Mouse (Mus musculus): ENCODE measurements around the gene Zbtb41. TPM values are rescaled to one million over a fixed set of nuclear protein-coding genes. Genes with fewer than 3 reads are reported as not detected.

Zbtb41 gene
- 8.9 and 12.1 TPM in 2 replicates for polyA plus RNA-seq (2014; fragmentation: Nextera tagmentation; extraction: Ambion mirVana)

DNA sequence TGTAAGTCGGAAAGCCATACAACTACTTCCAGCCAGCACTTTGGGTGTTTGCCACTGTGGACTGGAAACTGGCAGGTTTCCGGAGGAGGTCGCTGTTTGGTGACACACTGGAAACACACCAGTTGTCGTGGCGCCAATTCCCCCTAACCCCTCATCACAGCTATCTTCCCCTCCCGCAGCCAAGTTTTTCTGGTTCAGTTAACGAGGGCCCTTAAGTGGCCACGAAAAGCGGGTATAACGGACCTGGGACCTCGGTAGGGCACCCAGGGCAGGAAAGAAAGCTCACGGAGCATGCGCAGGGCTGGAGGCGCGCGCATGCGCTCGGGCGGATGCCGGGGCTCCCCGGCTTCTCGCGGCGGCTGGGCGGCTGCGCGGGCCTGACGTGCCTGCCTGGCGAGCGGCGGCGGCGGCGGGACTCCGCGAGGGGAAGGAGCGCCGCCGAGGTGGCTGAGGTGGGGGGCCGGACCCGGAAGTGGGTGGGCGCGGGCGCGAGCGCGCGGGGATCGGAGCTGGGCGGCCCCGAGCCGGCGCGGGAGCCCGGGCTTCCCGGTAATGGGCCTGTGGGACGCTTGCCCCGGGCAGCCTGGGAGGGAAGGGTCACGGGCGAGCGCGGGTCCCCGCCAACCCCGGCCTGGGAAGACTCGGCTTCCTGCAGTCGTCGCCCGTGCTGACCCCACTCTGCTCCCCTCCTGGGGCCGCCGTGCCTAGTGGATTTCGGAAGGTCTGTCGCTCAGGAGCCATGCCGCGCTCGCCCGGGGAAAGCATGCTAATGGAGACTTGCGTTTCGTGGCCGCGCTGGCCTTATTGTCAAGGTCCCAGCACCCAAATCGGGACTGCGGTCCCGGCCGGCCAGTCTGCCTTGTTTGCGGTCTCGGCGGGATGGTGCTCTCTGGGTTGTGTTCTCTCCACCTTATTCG is at the start of gene Zbtb41:
Gene Zbtb41, plus strand, starts transcription at position 414 of the 917 bp plus-strand sequence.
- peak within 1 kb of the TSS; percentile 89 for H3K4me3 ChIP-seq (ENCODE audit: low read depth, low read length)
- H3K27me3 ChIP-seq (ENCODE audit: control insufficient read depth, insufficient read depth, low read length), result no peaks in the 10 kb centered on the region
- peak within 1 kb of the TSS; percentile 89 for H3K4me2 ChIP-seq
- H3K36me3 ChIP-seq (ENCODE audit: control insufficient read depth, insufficient read depth, low read length), result no peaks in the 10 kb centered on the region; the same call in 1 of the 2 replicates
- H3K4me1 ChIP-seq (ENCODE audit: control insufficient read depth, insufficient read depth, low read length), result peaks cover 23% of the 10 kb centered on the region
- no peaks in the 10 kb centered on the region for H3K9me3 ChIP-seq (replicated peaks; ENCODE audit: control insufficient read depth, low read length)
- WGBS (ENCODE audit: insufficient replicate concordance), result under 1% methylated on average over 82 of the region's 88 CpGs
- H3K9ac ChIP-seq (ENCODE audit: low read depth, low read length), result peak within 1 kb of the TSS; percentile 96
- peak; percentile 96 for ATAC-seq (replicated peaks; ENCODE audit: insufficient number of reproducible peaks, low FRiP score, low TSS enrichment)
- H3K27ac ChIP-seq (ENCODE audit: low read depth, low read length), result peak within 1 kb of the TSS; percentile 93

DNA sequence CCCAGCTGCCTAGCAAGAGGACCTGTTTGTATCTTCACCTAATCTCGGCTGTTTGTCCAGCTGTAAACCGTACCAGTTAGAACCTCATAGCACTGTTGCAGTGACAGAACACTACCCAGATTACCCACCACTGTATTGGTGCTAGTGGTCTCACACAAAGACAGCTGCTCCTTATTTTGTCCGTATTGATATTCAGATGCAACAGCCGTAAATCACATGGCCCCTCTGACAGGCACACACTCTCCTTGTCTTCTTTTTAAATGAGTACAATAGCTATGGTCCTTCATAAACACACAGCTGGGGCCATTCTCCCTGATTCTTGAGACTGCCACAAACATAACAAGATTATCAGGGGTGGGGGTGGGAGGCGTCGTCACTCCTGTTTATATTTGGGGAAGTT is 46.2 kb upstream of the Zbtb41 start:
- Histone ChIP-seq H3K27me3 (ENCODE audit: control insufficient read depth, insufficient read depth, low read length) (no peaks in the 10 kb centered on the region), H3K27ac (ENCODE audit: low read depth, low read length) (no peak overlapping the region), H3K4me2 (no peak overlapping the region), H3K4me1 (ENCODE audit: control insufficient read depth, insufficient read depth, low read length) (peaks cover 3% of the 10 kb centered on the region), H3K4me3 (ENCODE audit: low read depth, low read length) (no peak overlapping the region), H3K36me3 (ENCODE audit: control insufficient read depth, insufficient read depth, low read length) (no peaks in the 10 kb centered on the region), H3K9ac (ENCODE audit: low read depth, low read length) (no peak overlapping the region), H3K9me3 (replicated peaks; ENCODE audit: control insufficient read depth, low read length) (no peaks in the 10 kb centered on the region)
- WGBS (ENCODE audit: insufficient replicate concordance), result 47% methylated on average over 6 of the region's 6 CpGs
- ATAC-seq (replicated peaks; ENCODE audit: insufficient number of reproducible peaks, low FRiP score, low TSS enrichment), result no peak

- Histone ChIP-seq H3K9ac (ENCODE audit: low read depth, low read length) (0 out of 2 replicates have a peak within 1 kb of the TSS, but pooled peaks have one; percentile 22), H3K4me2 (peak within 1 kb of the TSS; percentile 48), H3K27me3 (ENCODE audit: control insufficient read depth, insufficient read depth, low read length) (no peaks in the 10 kb centered on the region), H3K9me3 (replicated peaks; ENCODE audit: control insufficient read depth, low read length) (no peaks in the 10 kb centered on the region), H3K4me3 (ENCODE audit: low read depth, low read length) (no peak within 1 kb of the TSS), H3K27ac (ENCODE audit: low read depth, low read length) (no peak within 1 kb of the TSS), H3K36me3 (ENCODE audit: control insufficient read depth, insufficient read depth, low read length) (no peaks in the 10 kb centered on the region), H3K4me1 (ENCODE audit: control insufficient read depth, insufficient read depth, low read length) (peaks cover 3% of the 10 kb centered on the region)
- 13% methylated on average over 5 of the region's 5 CpGs for WGBS (ENCODE audit: insufficient replicate concordance)
- ATAC-seq (replicated peaks; ENCODE audit: insufficient number of reproducible peaks, low FRiP score, low TSS enrichment), result no peak
Observed at GRCm38 (mm10) chr1:139376638-139377286, 45.3 kb upstream of the Zbtb41 start, which contains the start of gene Crb1. Gene Crb1, minus strand, starts transcription at chr1:139377100.

DNA sequence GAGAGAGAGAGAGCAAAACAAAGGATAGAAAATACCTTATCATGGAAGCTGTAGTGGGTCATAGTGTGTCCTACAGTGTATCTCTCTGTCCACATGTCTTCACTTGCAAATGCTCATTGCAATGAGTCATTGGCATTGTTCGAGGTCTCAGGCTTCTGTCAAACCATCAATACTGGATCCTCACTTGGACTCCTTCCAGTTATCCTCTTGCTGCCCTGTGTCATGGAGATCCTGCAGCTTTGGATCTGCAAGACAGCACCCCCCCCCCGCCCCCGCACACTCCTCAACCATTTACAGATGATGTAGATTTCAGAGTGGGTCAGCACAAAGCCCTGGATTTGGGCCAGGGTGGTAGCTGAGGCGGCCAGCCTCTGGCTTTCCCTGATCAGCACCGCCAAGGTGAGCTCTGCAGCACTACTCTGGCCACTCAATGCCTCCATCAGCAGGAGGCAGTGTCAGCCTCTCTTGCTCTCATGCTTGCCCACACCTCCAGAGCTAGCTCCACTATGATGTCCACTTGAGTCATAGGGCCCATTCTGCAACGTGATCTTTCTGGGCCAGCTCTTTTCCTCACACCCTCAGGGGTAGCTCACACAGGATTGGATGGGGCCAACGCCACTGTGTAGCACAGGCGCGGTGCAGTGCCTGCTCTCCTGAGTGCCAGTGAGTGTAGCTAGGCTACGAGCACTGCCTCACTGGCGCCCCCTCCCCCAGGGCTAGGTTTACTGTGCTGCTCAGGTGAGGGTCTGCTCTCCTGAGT is 43.0 kb upstream of the Zbtb41 start:
- no peaks in the 10 kb centered on the region for H3K9me3 ChIP-seq (replicated peaks; ENCODE audit: control insufficient read depth, low read length)
- H3K27ac ChIP-seq (ENCODE audit: low read depth, low read length), result peak overlapping the region; percentile 29; the same call in 1 of the 2 replicates
- H3K4me1 ChIP-seq (ENCODE audit: control insufficient read depth, insufficient read depth, low read length), result peaks cover 3% of the 10 kb centered on the region
- no peaks in the 10 kb centered on the region for H3K27me3 ChIP-seq (ENCODE audit: control insufficient read depth, insufficient read depth, low read length)
- H3K4me2 ChIP-seq, result peak overlapping the region; percentile 46
- ATAC-seq (replicated peaks; ENCODE audit: insufficient number of reproducible peaks, low FRiP score, low TSS enrichment), result peak; percentile 78
- H3K9ac ChIP-seq (ENCODE audit: low read depth, low read length), result no peak overlapping the region
- no peak overlapping the region for H3K4me3 ChIP-seq (ENCODE audit: low read depth, low read length)
- H3K36me3 ChIP-seq (ENCODE audit: control insufficient read depth, insufficient read depth, low read length), result no peaks in the 10 kb centered on the region
- 18% methylated on average over 11 of the region's 11 CpGs for whole genome bisulfite sequencing (ENCODE audit: insufficient replicate concordance)

DNA sequence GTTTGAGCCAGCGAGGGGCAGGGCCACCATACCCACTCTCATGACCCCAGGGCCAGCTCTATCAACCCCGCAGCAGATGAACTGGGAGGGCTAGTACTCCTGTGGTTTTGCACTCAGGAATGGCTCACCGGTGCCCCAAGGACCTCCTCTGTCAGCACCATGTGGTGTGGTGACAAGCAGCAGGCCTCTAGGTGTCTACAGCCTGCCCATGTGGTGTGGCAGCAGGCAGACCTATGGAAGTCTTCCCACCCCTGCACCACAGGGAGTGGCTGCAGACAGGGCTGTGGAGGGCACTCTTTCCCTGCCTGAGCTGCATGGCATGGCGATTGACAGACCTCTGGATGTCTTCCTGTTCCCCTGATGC is 42.5 kb upstream of the Zbtb41 start:
- ATAC-seq (replicated peaks; ENCODE audit: insufficient number of reproducible peaks, low FRiP score, low TSS enrichment), result peak; percentile 74
- Histone ChIP-seq H3K4me3 (ENCODE audit: low read depth, low read length) (no peak overlapping the region), H3K36me3 (ENCODE audit: control insufficient read depth, insufficient read depth, low read length) (no peaks in the 10 kb centered on the region), H3K4me2 (peak overlapping the region; percentile 46), H3K4me1 (ENCODE audit: control insufficient read depth, insufficient read depth, low read length) (peaks cover 3% of the 10 kb centered on the region), H3K27me3 (ENCODE audit: control insufficient read depth, insufficient read depth, low read length) (no peaks in the 10 kb centered on the region), H3K9ac (ENCODE audit: low read depth, low read length) (no peak overlapping the region), H3K9me3 (replicated peaks; ENCODE audit: control insufficient read depth, low read length) (no peaks in the 10 kb centered on the region), H3K27ac (ENCODE audit: low read depth, low read length) (no peak overlapping the region)
- 10% methylated on average over 4 of the region's 4 CpGs for WGBS (ENCODE audit: insufficient replicate concordance)

GRCm38 (mm10) chr1:139391747-139392146 is 30.3 kb upstream of the Zbtb41 start:
- no peaks in the 10 kb centered on the region for H3K4me1 ChIP-seq (ENCODE audit: control insufficient read depth, insufficient read depth, low read length)
- no peak overlapping the region for H3K4me2 ChIP-seq
- 43% methylated on average over 2 of the region's 2 CpGs for WGBS (ENCODE audit: insufficient replicate concordance)
- H3K4me3 ChIP-seq (ENCODE audit: low read depth, low read length), result no peak overlapping the region
- no peaks in the 10 kb centered on the region for H3K9me3 ChIP-seq (replicated peaks; ENCODE audit: control insufficient read depth, low read length)
- H3K27me3 ChIP-seq (ENCODE audit: control insufficient read depth, insufficient read depth, low read length), result no peaks in the 10 kb centered on the region
- no peak overlapping the region for H3K9ac ChIP-seq (ENCODE audit: low read depth, low read length)
- H3K36me3 ChIP-seq (ENCODE audit: control insufficient read depth, insufficient read depth, low read length), result no peaks in the 10 kb centered on the region
- no peak for ATAC-seq (replicated peaks; ENCODE audit: insufficient number of reproducible peaks, low FRiP score, low TSS enrichment)
- H3K27ac ChIP-seq (ENCODE audit: low read depth, low read length), result no peak overlapping the region

- no peak for ATAC-seq (replicated peaks; ENCODE audit: insufficient number of reproducible peaks, low FRiP score, low TSS enrichment)
- Histone ChIP-seq H3K36me3 (ENCODE audit: control insufficient read depth, insufficient read depth, low read length) (no peaks in the 10 kb centered on the region), H3K9ac (ENCODE audit: low read depth, low read length) (no peak overlapping the region), H3K4me1 (ENCODE audit: control insufficient read depth, insufficient read depth, low read length) (no peaks in the 10 kb centered on the region), H3K27me3 (ENCODE audit: control insufficient read depth, insufficient read depth, low read length) (no peaks in the 10 kb centered on the region), H3K9me3 (replicated peaks; ENCODE audit: control insufficient read depth, low read length) (no peaks in the 10 kb centered on the region), H3K4me2 (no peak overlapping the region), H3K27ac (ENCODE audit: low read depth, low read length) (no peak overlapping the region), H3K4me3 (ENCODE audit: low read depth, low read length) (no peak overlapping the region)
- WGBS (ENCODE audit: insufficient replicate concordance), result 37% methylated on average over 1 of the region's 1 CpGs
Observed at GRCm38 (mm10) chr1:139396589-139396988, 25.5 kb upstream of the Zbtb41 start.

GRCm38 (mm10) chr1:139405766-139406165 is 16.3 kb upstream of the Zbtb41 start:
- ATAC-seq (replicated peaks; ENCODE audit: insufficient number of reproducible peaks, low FRiP score, low TSS enrichment), result no peak
- H3K4me1 ChIP-seq (ENCODE audit: control insufficient read depth, insufficient read depth, low read length), result no peaks in the 10 kb centered on the region
- no peak overlapping the region for H3K4me2 ChIP-seq
- H3K4me3 ChIP-seq (ENCODE audit: low read depth, low read length), result no peak overlapping the region
- H3K27ac ChIP-seq (ENCODE audit: low read depth, low read length), result no peak overlapping the region
- no peaks in the 10 kb centered on the region for H3K27me3 ChIP-seq (ENCODE audit: control insufficient read depth, insufficient read depth, low read length)
- H3K9me3 ChIP-seq (replicated peaks; ENCODE audit: control insufficient read depth, low read length), result no peaks in the 10 kb centered on the region; the same call in 1 of the 2 replicates
- H3K9ac ChIP-seq (ENCODE audit: low read depth, low read length), result no peak overlapping the region
- H3K36me3 ChIP-seq (ENCODE audit: control insufficient read depth, insufficient read depth, low read length), result no peaks in the 10 kb centered on the region
